ENCODE assay signal across 8 mouse cellular contexts in genomic region chr9:25693632-25694031, GRCm38 (mm10).
A peak's percentile ranks its signal among the peaks of the same experiment; 100 is the strongest.
DNase-seq lines count a peak whose midpoint lies in the region; ATAC-seq and TF ChIP-seq lines count a peak whose summit lies in the region.

No protein-coding gene starts in this region.

- H3K27me3 ChIP-seq in hindbrain, embryonic 15.5 days: no peaks in the 10 kb centered on the region
- H3K27me3 ChIP-seq in neural tube, embryonic 14.5 days (ENCODE audit: control insufficient read depth, insufficient read depth, low read length): no peaks in the 10 kb centered on the region

- peak; percentile 53 for TF ChIP-seq CTCF in gastrocnemius, adult 2 months (IDR thresholded peaks at IDR 0.05)

- 22% methylated on average over 5 of the region's 5 CpGs for WGBS in hindbrain, embryonic 15.5 days
- WGBS in neural tube, embryonic 14.5 days: 21% methylated on average over 5 of the region's 5 CpGs

- H3K9me3 ChIP-seq in hindbrain, embryonic 15.5 days: no peaks in the 10 kb centered on the region
- H3K9me3 ChIP-seq in neural tube, embryonic 14.5 days (ENCODE audit: control insufficient read depth, low read length): no peaks in the 10 kb centered on the region

- no peaks in the 10 kb centered on the region for H3K4me1 ChIP-seq in hindbrain, embryonic 15.5 days (replicated peaks)
- H3K4me1 ChIP-seq in neural tube, embryonic 14.5 days (ENCODE audit: control insufficient read depth, insufficient read depth, low read length): no peaks in the 10 kb centered on the region

- intact Hi-C loops in gastrocnemius, adult 2 months (cut with DNase I): no loop called here
- intact Hi-C loops in left cerebral cortex, postnatal 4 days (cut with DNase I): no loop called here

- no peak overlapping the region for H3K27ac ChIP-seq in gastrocnemius, adult 2 months
- H3K27ac ChIP-seq in hindbrain, embryonic 15.5 days (replicated peaks): no peak overlapping the region
- H3K27ac ChIP-seq in neural tube, embryonic 14.5 days (ENCODE audit: low read depth, low read length): no peak overlapping the region

- no peaks in the 10 kb centered on the region for H3K36me3 ChIP-seq in hindbrain, embryonic 15.5 days
- no peaks in the 10 kb centered on the region for H3K36me3 ChIP-seq in neural tube, embryonic 14.5 days (ENCODE audit: control insufficient read depth, insufficient read depth, low read length)

- H3K4me2 ChIP-seq in hindbrain, embryonic 15.5 days: no peak overlapping the region
- no peak overlapping the region for H3K4me2 ChIP-seq in neural tube, embryonic 14.5 days (ENCODE audit: low read depth, low read length)

- DNase-seq in gastrocnemius, adult 2 months: peak; percentile 21
- DNase-seq in gastrocnemius, postnatal 25 days: no peak
- peak; percentile 67 for DNase-seq in Muller cell, postnatal 12 days (ENCODE audit: inconsistent ontology term)
- DNase-seq in embryo, embryonic 11 days: peak; percentile 56
- DNase-seq in left cerebral cortex, postnatal 4 days: peak; percentile 56
- DNase-seq in spleen, postnatal 4 days (ENCODE audit: low spot score in 2 of 2): no peak

- H3K9ac ChIP-seq in hindbrain, embryonic 15.5 days: no peak overlapping the region
- no peak overlapping the region for H3K9ac ChIP-seq in neural tube, embryonic 14.5 days (replicated peaks; ENCODE audit: low read depth, low read length)

- H3K4me3 ChIP-seq in gastrocnemius, adult 2 months: no peak overlapping the region
- no peak overlapping the region for H3K4me3 ChIP-seq in hindbrain, embryonic 15.5 days
- H3K4me3 ChIP-seq in neural tube, embryonic 14.5 days (ENCODE audit: low read depth, low read length): no peak overlapping the region

- ATAC-seq in hindbrain, embryonic 15.5 days (ENCODE audit: low FRiP score, low read depth): peak; percentile 78; the same call in 1 of the 2 replicates
- ATAC-seq in neural tube, embryonic 14.5 days (ENCODE audit: low read depth): peak; percentile 95

Comparison
In these comparisons a context has a peak if more than half of its experiments do, and no peak if none do; other contexts are left out.
1. DNase-seq: peak in gastrocnemius, adult 2 months (single experiment), Muller cell, postnatal 12 days (single experiment), embryo, embryonic 11 days (single experiment) and left cerebral cortex, postnatal 4 days (single experiment); none in gastrocnemius, postnatal 25 days (single experiment) and spleen, postnatal 4 days (0 of 2).